In the genomic region with DNA sequence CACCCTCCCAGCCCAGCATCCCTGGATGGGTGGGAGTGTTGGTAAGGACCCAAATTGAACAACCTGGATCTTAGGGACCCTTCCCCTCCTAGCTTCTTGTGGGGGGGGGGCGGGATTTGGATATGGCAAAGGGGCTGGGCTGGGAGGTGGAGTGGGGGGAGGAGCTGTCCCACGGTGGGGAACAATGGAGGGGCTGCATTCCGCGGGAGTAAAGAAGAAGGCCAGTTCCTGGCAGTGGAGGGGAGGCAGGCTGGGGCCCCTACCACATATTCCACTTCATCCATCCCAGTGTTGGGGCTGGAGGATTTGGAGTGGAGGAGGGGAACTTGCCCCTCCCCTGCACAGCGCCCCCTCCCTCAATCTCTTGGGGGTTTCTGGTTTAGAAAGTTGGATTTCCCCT, we compare ENCODE assay signal across 2 mouse cellular contexts.
TF ChIP-seq lines count a peak whose summit lies in the region.

No protein-coding gene starts in this region.

TF ChIP-seq in C2C12, 6 proteins besides CTCF, POLR2A, EP300 and RAD21:
- no peak for TF ChIP-seq MYOD1 (IDR thresholded peaks at IDR 0.05; ENCODE audit: control insufficient read depth, insufficient read length, low read depth)
- no peak for TF ChIP-seq FOSL1 (IDR thresholded peaks at IDR 0.05; ENCODE audit: insufficient read depth, low read length, poor library complexity, severe bottlenecking)
- no peak for TF ChIP-seq MAX (IDR thresholded peaks at IDR 0.05)
- no peak for TF ChIP-seq USF1 (IDR thresholded peaks at IDR 0.05; ENCODE audit: low read depth)
- no peak for TF ChIP-seq CEBPB (IDR thresholded peaks at IDR 0.05; ENCODE audit: low read depth)
- TF ChIP-seq MYOG (IDR thresholded peaks at IDR 0.05; ENCODE audit: control insufficient read depth, extremely low read depth, insufficient read length), result no peak

TF ChIP-seq in CH12.LX, 34 proteins besides CTCF, POLR2A, EP300 and RAD21:
- no peak for TF ChIP-seq JUND (conservative IDR thresholded peaks at IDR 0.05; ENCODE audit: low read depth, low read length)
- no peak for TF ChIP-seq CHD2 (IDR thresholded peaks at IDR 0.05; ENCODE audit: low read length)
- no peak for TF ChIP-seq ZMIZ1 (IDR thresholded peaks at IDR 0.05; ENCODE audit: low read depth, low read length)
- TF ChIP-seq NELFE (IDR thresholded peaks at IDR 0.05; ENCODE audit: low read depth, low read length), result no peak
- TF ChIP-seq CHD1 (IDR thresholded peaks at IDR 0.05; ENCODE audit: low read depth, low read length), result no peak
- no peak for TF ChIP-seq TBP (conservative IDR thresholded peaks at IDR 0.05; ENCODE audit: low read depth, low read length)
- TF ChIP-seq NRF1 (IDR thresholded peaks at IDR 0.05; ENCODE audit: low read depth, low read length), result no peak
- no peak for TF ChIP-seq IRF4 (IDR thresholded peaks at IDR 0.05; ENCODE audit: low read depth, low read length)
- no peak for TF ChIP-seq MXI1 (IDR thresholded peaks at IDR 0.05; ENCODE audit: low read depth, low read length)
- TF ChIP-seq SIN3A (IDR thresholded peaks at IDR 0.05; ENCODE audit: low read length), result no peak
- no peak for TF ChIP-seq BHLHE40 (IDR thresholded peaks at IDR 0.05; ENCODE audit: low read depth, low read length)
- no peak for TF ChIP-seq ETS1 (conservative IDR thresholded peaks at IDR 0.05; ENCODE audit: low read depth, low read length)
- TF ChIP-seq GABPA (IDR thresholded peaks at IDR 0.05; ENCODE audit: insufficient replicate concordance, low read depth, low read length), result no peak
- no peak for TF ChIP-seq POLR2AphosphoS2 (IDR thresholded peaks at IDR 0.05; ENCODE audit: low read depth, low read length)
- no peak for TF ChIP-seq USF2 (conservative IDR thresholded peaks at IDR 0.05; ENCODE audit: low read depth, low read length)
